Mouse (Mus musculus) spleen, adult 2 months (tissue): ENCODE measurements around the gene Rnf169.

Experiments used
- CTCF ChIP-seq: fragments of 200-500 bp; IDR thresholded peaks from 2 replicates; pipeline ENCODE4 v1.5.1; 2011; ENCODE audit warnings: mild to moderate bottlenecking, inconsistent platforms; ENCODE audit not compliant: insufficient read depth, insufficient read length, insufficient replicate concordance; ENCODE audit errors: extremely low read depth
- POLR2A ChIP-seq: fragments of 200-500 bp; IDR thresholded peaks from 2 replicates; pipeline ENCODE4 v1.6.1; 2011; ENCODE audit warnings: low read depth, low read length, inconsistent platforms

DNA sequence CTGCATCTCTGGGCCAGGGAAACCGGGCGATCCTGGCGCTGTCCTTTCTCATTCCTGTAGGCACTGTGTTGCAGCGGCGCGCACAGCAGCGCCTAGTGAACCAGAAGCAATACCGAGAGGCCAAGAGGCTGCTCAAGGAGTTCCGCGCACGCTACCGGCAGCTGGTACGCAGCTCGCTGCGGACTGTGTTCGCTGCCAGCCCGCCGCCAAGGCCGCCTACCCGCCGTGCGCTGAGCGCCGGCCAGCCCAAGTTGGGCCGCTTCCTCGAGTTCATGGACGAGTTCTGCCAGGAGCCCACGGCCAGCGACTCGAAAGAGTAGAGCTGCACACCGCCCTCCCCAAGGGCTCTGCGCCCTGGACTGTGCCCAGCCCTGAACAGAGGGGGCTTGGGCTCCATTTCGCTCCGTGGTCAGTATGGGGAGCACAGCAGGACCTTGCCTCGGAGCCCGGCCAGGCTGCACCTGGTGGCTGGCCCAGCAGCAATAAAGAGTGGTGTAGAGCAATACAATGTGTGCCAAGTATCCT is 62.9 kb downstream of the Rnf169 start:
- no peak for TF ChIP-seq CTCF
- TF ChIP-seq POLR2A = no peak
